8 mouse cellular contexts compared by ENCODE assay signal in genomic region chr6:22122080-22122479, GRCm38 (mm10).
DNase-seq lines count a peak whose midpoint lies in the region; ATAC-seq and TF ChIP-seq lines count a peak whose summit lies in the region.

No protein-coding gene starts in this region.

- H3K4me3 ChIP-seq in liver, embryonic 11.5 days (ENCODE audit: low read depth, low read length) = no peak overlapping the region
- no peak overlapping the region for H3K4me3 ChIP-seq in liver, embryonic 12.5 days
- no peak overlapping the region for H3K4me3 ChIP-seq in forebrain, embryonic 14.5 days (ENCODE audit: low read depth, low read length)
- no peak overlapping the region for H3K4me3 ChIP-seq in kidney, adult 2 months (ENCODE audit: insufficient read depth, low read depth, low read length)
- H3K4me3 ChIP-seq in limb, embryonic 14.5 days (replicated peaks; ENCODE audit: low read length) = no peak overlapping the region
- H3K4me3 ChIP-seq in neural tube, embryonic 11.5 days (ENCODE audit: low read depth, low read length) = no peak overlapping the region

- no peaks in the 10 kb centered on the region for H3K27me3 ChIP-seq in liver, embryonic 11.5 days (replicated peaks; ENCODE audit: control insufficient read depth, insufficient read depth, low read length)
- no peaks in the 10 kb centered on the region for H3K27me3 ChIP-seq in liver, embryonic 12.5 days (replicated peaks)
- H3K27me3 ChIP-seq in forebrain, embryonic 14.5 days (replicated peaks; ENCODE audit: control insufficient read depth, insufficient read depth, low read length) = no peaks in the 10 kb centered on the region
- H3K27me3 ChIP-seq in kidney, adult 2 months (replicated peaks; ENCODE audit: control insufficient read depth, insufficient read depth, low read length) = no peaks in the 10 kb centered on the region
- H3K27me3 ChIP-seq in limb, embryonic 14.5 days (ENCODE audit: control insufficient read depth, insufficient read depth, low read length) = no peaks in the 10 kb centered on the region
- no peaks in the 10 kb centered on the region for H3K27me3 ChIP-seq in neural tube, embryonic 11.5 days (ENCODE audit: control insufficient read depth, insufficient read depth, low read length)

- no peak overlapping the region for H3K4me2 ChIP-seq in liver, embryonic 11.5 days
- no peak overlapping the region for H3K4me2 ChIP-seq in liver, embryonic 12.5 days
- no peak overlapping the region for H3K4me2 ChIP-seq in forebrain, embryonic 14.5 days (ENCODE audit: low read length)
- H3K4me2 ChIP-seq in limb, embryonic 14.5 days (replicated peaks; ENCODE audit: low read depth, low read length, severe bottlenecking) = no peak overlapping the region
- no peak overlapping the region for H3K4me2 ChIP-seq in neural tube, embryonic 11.5 days (ENCODE audit: low read depth)

- ATAC-seq in liver, embryonic 11.5 days (replicated peaks; ENCODE audit: low FRiP score) = peak; percentile 54; the same call in 1 of the 2 replicates
- no peak for ATAC-seq in liver, embryonic 12.5 days
- ATAC-seq in forebrain, embryonic 14.5 days = peak; percentile 90; the same call in 1 of the 2 replicates
- ATAC-seq in limb, embryonic 14.5 days (ENCODE audit: low FRiP score, low read depth) = no peak
- ATAC-seq in neural tube, embryonic 11.5 days (ENCODE audit: insufficient read depth, low FRiP score, low TSS enrichment) = peak; percentile 84

- no peak for DNase-seq in liver, embryonic 11.5 days (ENCODE audit: low spot score)
- peak; percentile 29 for DNase-seq in c-Kit-positive CD71-positive TER-119-positive erythroid progenitor cells, embryonic 14.5 days (ENCODE audit: low spot score)
- DNase-seq in forebrain, embryonic 14.5 days (ENCODE audit: low spot score) = peak; percentile 93
- peak; percentile 63 for DNase-seq in kidney, adult 2 months
- peak; percentile 91 for DNase-seq in limb, embryonic 14.5 days (ENCODE audit: low spot score)
- DNase-seq in neural tube, embryonic 11.5 days (ENCODE audit: low spot score) = peak; percentile 44
- no peak for DNase-seq in ovary, adult 18-20 months (ENCODE audit: low spot score)

- peak; percentile 46 for TF ChIP-seq CTCF in kidney, adult 2 months (conservative IDR thresholded peaks at IDR 0.05; ENCODE audit: insufficient read depth, insufficient read length, low read depth, low read length)

- H3K36me3 ChIP-seq in liver, embryonic 11.5 days (ENCODE audit: control insufficient read depth, insufficient read depth, low read length) = no peaks in the 10 kb centered on the region
- no peaks in the 10 kb centered on the region for H3K36me3 ChIP-seq in liver, embryonic 12.5 days
- no peaks in the 10 kb centered on the region for H3K36me3 ChIP-seq in forebrain, embryonic 14.5 days (ENCODE audit: control insufficient read depth, insufficient read depth, low read length)
- H3K36me3 ChIP-seq in kidney, adult 2 months (ENCODE audit: control insufficient read depth, insufficient read depth, low read length) = no peaks in the 10 kb centered on the region
- H3K36me3 ChIP-seq in limb, embryonic 14.5 days (ENCODE audit: control insufficient read depth, insufficient read depth, low read length) = peaks cover 7% of the 10 kb centered on the region; the same call in 1 of the 2 replicates
- H3K36me3 ChIP-seq in neural tube, embryonic 11.5 days (ENCODE audit: control insufficient read depth, insufficient read depth, low read length) = no peaks in the 10 kb centered on the region

- 25% methylated on average over 12 of the region's 12 CpGs for WGBS in liver, embryonic 11.5 days
- WGBS in liver, embryonic 12.5 days (ENCODE audit: insufficient replicate concordance) = 15% methylated on average over 12 of the region's 12 CpGs
- WGBS in forebrain, embryonic 14.5 days = 32% methylated on average over 12 of the region's 12 CpGs
- WGBS in kidney, adult 2 months = 41% methylated on average over 12 of the region's 12 CpGs
- 44% methylated on average over 12 of the region's 12 CpGs for WGBS in limb, embryonic 14.5 days
- WGBS in neural tube, embryonic 11.5 days = 42% methylated on average over 12 of the region's 12 CpGs

- H3K9ac ChIP-seq in liver, embryonic 11.5 days (ENCODE audit: low read depth, low read length) = no peak overlapping the region
- H3K9ac ChIP-seq in liver, embryonic 12.5 days = no peak overlapping the region
- no peak overlapping the region for H3K9ac ChIP-seq in forebrain, embryonic 14.5 days (ENCODE audit: low read length)
- no peak overlapping the region for H3K9ac ChIP-seq in limb, embryonic 14.5 days (ENCODE audit: low read depth, low read length, severe bottlenecking)
- H3K9ac ChIP-seq in neural tube, embryonic 11.5 days (ENCODE audit: low read length) = no peak overlapping the region

- no peak for TF ChIP-seq POLR2A in kidney, adult 2 months (IDR thresholded peaks at IDR 0.05; ENCODE audit: low read depth, low read length)
- no peak for TF ChIP-seq POLR2A in limb, embryonic 14.5 days (IDR thresholded peaks at IDR 0.05; ENCODE audit: borderline replicate concordance, extremely low read depth, insufficient read depth, insufficient read length)

- H3K4me1 ChIP-seq in liver, embryonic 11.5 days (replicated peaks; ENCODE audit: control insufficient read depth, insufficient read depth, low read length) = no peaks in the 10 kb centered on the region
- H3K4me1 ChIP-seq in liver, embryonic 12.5 days = no peaks in the 10 kb centered on the region
- no peaks in the 10 kb centered on the region for H3K4me1 ChIP-seq in forebrain, embryonic 14.5 days (ENCODE audit: control insufficient read depth, insufficient read depth, low read length)
- H3K4me1 ChIP-seq in kidney, adult 2 months (ENCODE audit: control insufficient read depth, insufficient read depth, low read length) = no peaks in the 10 kb centered on the region
- H3K4me1 ChIP-seq in limb, embryonic 14.5 days (ENCODE audit: control insufficient read depth, insufficient read depth, low read length) = no peaks in the 10 kb centered on the region
- no peaks in the 10 kb centered on the region for H3K4me1 ChIP-seq in neural tube, embryonic 11.5 days (ENCODE audit: control insufficient read depth, insufficient read depth, low read length)

- H3K27ac ChIP-seq in liver, embryonic 11.5 days (ENCODE audit: low read depth, low read length) = no peak overlapping the region
- H3K27ac ChIP-seq in liver, embryonic 12.5 days = no peak overlapping the region
- no peak overlapping the region for H3K27ac ChIP-seq in forebrain, embryonic 14.5 days (ENCODE audit: low read depth, low read length)
- no peak overlapping the region for H3K27ac ChIP-seq in kidney, adult 2 months (ENCODE audit: insufficient read depth, low read depth, low read length)
- H3K27ac ChIP-seq in limb, embryonic 14.5 days (replicated peaks; ENCODE audit: low read depth, low read length) = no peak overlapping the region
- no peak overlapping the region for H3K27ac ChIP-seq in neural tube, embryonic 11.5 days (ENCODE audit: low read depth, low read length)

- no peaks in the 10 kb centered on the region for H3K9me3 ChIP-seq in liver, embryonic 11.5 days (ENCODE audit: control insufficient read depth, low read length)
- no peaks in the 10 kb centered on the region for H3K9me3 ChIP-seq in liver, embryonic 12.5 days (replicated peaks)
- no peaks in the 10 kb centered on the region for H3K9me3 ChIP-seq in forebrain, embryonic 14.5 days (replicated peaks; ENCODE audit: control insufficient read depth, low read length)
- H3K9me3 ChIP-seq in limb, embryonic 14.5 days (ENCODE audit: control insufficient read depth, low read length) = no peaks in the 10 kb centered on the region
- no peaks in the 10 kb centered on the region for H3K9me3 ChIP-seq in neural tube, embryonic 11.5 days (ENCODE audit: control insufficient read depth, low read length)

Comparison
In these comparisons a context has a peak if more than half of its experiments do, and no peak if none do; other contexts are left out.
1. ATAC-seq: peak in liver, embryonic 11.5 days (single experiment), forebrain, embryonic 14.5 days (single experiment) and neural tube, embryonic 11.5 days (single experiment); none in liver, embryonic 12.5 days (single experiment) and limb, embryonic 14.5 days (single experiment).
2. DNase-seq: peak in c-Kit-positive CD71-positive TER-119-positive erythroid progenitor cells, embryonic 14.5 days (single experiment), forebrain, embryonic 14.5 days (single experiment), kidney, adult 2 months (single experiment), limb, embryonic 14.5 days (single experiment) and neural tube, embryonic 11.5 days (single experiment); none in liver, embryonic 11.5 days (single experiment) and ovary, adult 18-20 months (single experiment).